Mouse (Mus musculus) cerebellum, adult 2 months (tissue): ENCODE results near the gene Vax1.

Source experiments
- CTCF ChIP-seq: fragments of 200-500 bp; IDR thresholded peaks from 2 replicates; pipeline ENCODE4 v1.5.1; 2011; ENCODE audit warnings: low read depth, mild to moderate bottlenecking, control low read depth, low read length, moderate library complexity, borderline replicate concordance; ENCODE audit not compliant: insufficient read depth
- POLR2A ChIP-seq: fragments of 200-500 bp; IDR thresholded peaks from 2 replicates; pipeline ENCODE4 v1.6.1; 2011; ENCODE audit warnings: low read length, control low read depth, borderline replicate concordance; ENCODE audit not compliant: insufficient read depth

DNA sequence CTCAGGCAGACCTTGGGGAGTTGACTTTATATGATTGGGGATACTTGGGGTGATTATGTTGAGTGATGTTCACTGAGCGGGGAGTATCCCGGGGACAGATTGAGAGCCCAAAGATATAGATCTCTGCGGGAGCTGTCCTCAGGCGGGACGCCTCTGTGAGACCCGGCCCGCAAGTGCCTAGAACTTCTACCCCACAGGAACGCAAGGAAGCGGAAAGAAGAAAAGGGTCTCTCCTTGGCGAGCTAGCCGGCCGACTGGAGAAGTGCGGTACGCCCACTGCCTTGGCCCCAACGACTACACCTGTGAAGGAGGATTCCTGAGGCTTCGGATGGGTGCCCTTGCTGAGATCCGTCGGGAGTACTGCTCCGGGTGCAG, 2.0 kb upstream of the Vax1 start:
- TF ChIP-seq CTCF (no peak), POLR2A (no peak)
